Mouse (Mus musculus): ENCODE measurements around the gene Ccl11. TPM values are rescaled to one million over a fixed set of nuclear protein-coding genes. Genes with fewer than 3 reads are reported as not detected.

The Ccl11 gene
- not detected for polyA plus RNA-seq (2017; shearing (Covaris generic))

- ATAC-seq, result no peak
These were observed at the start of gene Ccl11 for GRCm38 (mm10) chr11:82057646-82058045. TSS of gene Ccl11 (plus strand) at chr11:82057823.

- no peak for ATAC-seq
These were observed 47.5 kb upstream of the Ccl11 start for GRCm38 (mm10) chr11:82010115-82010514.

DNA sequence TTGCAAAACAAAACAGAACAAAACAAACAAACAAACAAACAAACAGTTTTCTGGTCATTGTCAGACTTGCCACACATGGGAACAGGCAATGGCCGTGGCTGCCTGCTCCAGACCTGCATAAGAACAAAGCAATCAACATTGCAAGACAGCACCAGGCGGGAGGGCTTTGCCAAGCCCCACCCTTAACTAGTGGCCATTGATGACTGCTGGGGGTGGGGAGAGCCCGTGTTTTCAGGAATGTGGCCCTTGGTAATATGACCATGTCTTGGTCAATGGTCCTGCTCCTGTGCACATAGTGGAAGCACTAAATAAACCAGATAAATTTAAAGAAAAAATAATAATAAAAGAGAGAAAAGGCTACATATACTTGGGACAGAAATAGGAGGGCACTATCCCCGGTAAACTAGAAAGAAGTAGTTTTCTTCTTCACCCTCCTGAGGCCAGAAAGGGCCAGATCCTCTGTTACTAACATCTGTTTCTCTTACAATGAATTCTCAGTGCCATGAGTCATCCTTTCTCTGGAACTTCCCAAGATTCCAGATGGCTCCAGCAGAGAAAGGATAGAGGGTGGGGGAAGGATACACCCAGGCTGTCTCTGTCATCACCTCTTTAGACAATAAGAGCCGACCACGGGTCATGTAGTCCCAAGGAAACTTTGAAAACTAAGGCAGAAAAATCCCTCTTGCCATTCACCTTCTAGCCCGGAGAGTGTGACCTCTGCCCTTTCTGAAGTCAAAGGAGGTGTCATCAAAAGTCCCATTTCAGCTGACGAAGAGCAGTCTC lies 46.0 kb upstream of the Ccl11 start:
- ATAC-seq, result no peak

- ATAC-seq, result no peak
These were observed 43.9 kb upstream of the Ccl11 start for GRCm38 (mm10) chr11:82013756-82014155.

DNA sequence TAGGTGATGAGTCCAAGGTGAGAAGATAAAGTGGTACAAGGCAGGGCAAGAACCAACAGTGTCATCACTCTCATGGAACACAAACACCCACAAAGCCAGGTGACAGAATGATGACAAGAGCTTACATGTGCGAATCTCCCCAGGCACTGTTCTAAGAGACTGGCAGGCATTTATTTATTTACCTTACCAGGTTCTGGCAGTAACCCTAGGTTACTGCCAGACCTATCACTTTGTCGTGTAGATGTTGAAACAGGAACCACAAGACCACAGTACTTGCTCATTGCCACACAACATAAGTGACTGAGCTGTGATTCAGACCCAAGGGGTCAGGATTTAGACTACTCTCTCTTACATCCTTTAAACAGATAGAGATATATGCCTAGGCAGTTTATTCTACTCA lies 42.6 kb upstream of the Ccl11 start:
- ATAC-seq, result no peak

- ATAC-seq, result no peak
These were observed 41.3 kb upstream of the Ccl11 start for GRCm38 (mm10) chr11:82016181-82016780.

DNA sequence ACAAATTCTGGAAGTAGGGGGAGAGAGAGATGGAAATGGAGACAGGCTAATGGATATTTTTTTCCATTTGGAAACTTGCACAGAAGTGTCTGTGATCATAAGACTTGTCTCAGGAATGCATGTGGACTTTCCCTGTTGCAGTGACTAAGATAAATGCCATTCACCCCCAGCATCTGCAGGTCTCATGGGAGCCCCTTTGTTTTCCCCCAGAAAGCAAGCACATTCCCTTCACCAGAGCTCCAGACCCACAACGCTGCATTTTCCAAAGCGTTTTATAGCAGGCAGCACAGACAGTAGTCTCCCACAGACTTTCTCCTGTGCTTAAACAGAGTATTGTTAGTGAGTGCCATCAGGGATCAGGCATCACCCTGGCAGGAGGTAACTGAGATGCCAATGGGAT lies 38.2 kb upstream of the Ccl11 start:
- no peak for ATAC-seq

GRCm38 (mm10) chr11:82019793-82020192 lies 37.8 kb upstream of the Ccl11 start:
- ATAC-seq, result no peak

GRCm38 (mm10) chr11:82021406-82021805 lies 36.2 kb upstream of the Ccl11 start:
- ATAC-seq, result no peak

GRCm38 (mm10) chr11:82022504-82023056 lies 35.0 kb upstream of the Ccl11 start:
- ATAC-seq, result no peak

DNA sequence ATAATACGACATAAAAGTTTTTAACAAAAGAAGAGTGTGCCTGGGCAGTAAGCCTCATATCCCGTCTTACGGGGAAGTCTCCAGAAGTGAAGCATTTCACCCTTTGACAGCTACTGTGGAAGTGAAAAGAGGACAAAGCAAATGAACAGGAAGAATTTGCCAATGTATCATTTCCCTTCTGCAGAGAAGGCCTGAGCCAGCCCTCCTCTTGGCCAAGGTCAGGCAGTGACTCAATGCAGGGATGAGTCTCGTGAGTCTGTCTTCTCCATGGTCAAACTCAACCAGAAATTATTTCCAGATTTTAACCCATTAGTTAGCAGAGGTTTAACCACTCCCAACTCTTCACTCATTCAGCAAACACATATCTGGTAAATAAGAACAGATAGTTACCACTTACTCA lies 33.9 kb upstream of the Ccl11 start:
- no peak for ATAC-seq

DNA sequence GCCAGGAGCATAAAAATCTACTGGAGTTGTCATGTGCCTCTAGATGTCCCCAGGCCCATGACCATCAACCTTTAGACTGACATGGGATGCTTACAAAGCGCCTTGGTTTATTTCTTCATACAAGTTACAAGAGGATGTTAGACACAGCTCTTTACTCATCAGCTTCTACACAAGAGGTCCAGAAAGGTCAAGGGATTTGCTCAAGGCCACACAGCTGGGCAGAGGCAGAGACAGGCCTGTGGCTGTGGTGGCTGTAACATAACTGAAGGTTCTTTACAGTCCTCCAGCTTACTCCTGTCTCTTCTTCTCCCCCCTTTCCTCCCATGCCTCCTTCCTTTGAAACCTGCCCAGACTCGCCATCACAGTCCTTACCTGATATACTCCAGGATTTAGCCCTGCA lies 27.5 kb upstream of the Ccl11 start:
- ATAC-seq, result no peak

- ATAC-seq, result no peak
These were observed 25.5 kb upstream of the Ccl11 start for GRCm38 (mm10) chr11:82032136-82032535.

GRCm38 (mm10) chr11:82032678-82033344 lies 24.8 kb upstream of the Ccl11 start:
- no peak for ATAC-seq

DNA sequence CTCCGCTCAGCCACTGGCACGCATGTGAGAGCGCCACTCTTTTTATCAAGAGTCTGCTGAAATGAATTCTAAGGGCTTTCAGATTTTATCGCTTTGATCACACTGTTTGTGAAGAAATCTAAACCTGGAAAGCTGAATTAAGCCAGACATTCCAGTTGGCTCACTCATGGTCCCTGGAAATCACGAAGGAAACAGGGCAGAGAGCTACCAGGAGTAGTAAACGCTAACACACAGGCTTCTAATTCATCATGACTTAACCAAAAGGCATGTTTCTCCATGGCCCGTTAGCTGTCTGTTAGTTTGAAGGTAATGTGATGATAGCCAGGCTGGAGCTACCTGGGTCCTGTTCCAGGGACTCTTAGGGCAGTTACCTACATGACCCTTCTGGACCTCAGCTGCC lies 23.2 kb upstream of the Ccl11 start:
- ATAC-seq, result no peak

DNA sequence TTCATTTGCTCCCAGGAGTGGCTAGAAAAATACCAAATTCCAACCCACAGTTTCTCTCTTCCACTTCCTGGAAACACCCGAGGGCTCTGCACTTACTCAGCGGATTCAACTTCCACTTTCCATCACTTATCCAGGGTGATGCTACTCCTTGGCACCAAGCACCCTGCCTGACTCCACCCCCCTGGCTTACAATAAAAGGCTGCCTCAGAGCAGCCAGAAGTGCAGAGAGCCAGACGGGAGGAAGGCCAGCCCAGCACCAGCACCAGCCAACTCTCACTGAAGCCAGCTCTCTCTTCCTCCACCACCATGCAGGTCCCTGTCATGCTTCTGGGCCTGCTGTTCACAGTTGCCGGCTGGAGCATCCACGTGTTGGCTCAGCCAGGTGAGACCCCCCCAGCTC lies 22.3 kb upstream of the Ccl11 start, which contains the start of gene Ccl2:
Gene Ccl2 (plus strand): TSS at position 216 of the 400 bp plus-strand sequence.
- no peak for ATAC-seq

GRCm38 (mm10) chr11:82035857-82036256 lies 21.8 kb upstream of the Ccl11 start:
- no peak for ATAC-seq

DNA sequence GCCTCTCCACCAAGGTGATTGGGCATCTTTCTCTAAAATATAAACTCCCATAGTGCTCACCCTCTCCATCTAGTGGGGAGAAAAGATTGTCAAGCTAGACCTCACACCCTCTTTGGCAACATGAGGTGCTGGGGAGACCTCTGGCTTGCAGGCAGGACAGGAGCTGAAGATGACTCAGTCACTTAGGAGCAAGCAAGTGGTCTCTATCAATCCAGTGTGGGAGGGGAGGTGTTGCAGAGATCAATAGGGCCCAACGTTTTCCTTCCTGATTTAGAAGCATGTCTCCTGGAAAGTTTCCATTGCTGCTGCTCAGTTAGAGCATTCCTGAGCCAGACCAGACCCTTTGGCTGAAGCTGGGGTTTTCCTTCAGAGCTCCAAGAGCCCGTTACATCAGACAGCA lies 19.1 kb upstream of the Ccl11 start, which contains the start of gene Gm17268:
Gene Gm17268 (minus strand): TSS at position 28 of the 400 bp plus-strand sequence.
- ATAC-seq, result no peak

- ATAC-seq, result no peak
These were observed 18.4 kb upstream of the Ccl11 start for GRCm38 (mm10) chr11:82039132-82039660.

DNA sequence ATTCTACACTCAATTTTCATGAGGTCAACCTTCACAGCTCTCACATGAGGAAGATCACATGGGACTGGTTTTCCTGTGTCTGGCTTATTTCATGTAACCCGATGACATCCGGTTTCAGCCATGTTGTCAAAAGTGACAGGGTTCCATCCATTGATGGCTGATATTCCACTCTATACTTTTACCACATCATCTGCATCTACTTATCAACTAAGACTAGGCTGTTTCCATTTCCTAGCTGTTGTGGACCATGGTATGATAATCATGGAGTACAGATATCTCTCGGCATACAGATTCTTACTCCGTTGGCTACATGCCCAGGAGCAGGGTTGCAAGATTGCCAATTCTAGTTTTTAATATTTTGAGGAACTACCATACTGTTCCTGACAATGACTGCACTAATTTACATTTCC lies 15.9 kb upstream of the Ccl11 start:
- no peak for ATAC-seq

DNA sequence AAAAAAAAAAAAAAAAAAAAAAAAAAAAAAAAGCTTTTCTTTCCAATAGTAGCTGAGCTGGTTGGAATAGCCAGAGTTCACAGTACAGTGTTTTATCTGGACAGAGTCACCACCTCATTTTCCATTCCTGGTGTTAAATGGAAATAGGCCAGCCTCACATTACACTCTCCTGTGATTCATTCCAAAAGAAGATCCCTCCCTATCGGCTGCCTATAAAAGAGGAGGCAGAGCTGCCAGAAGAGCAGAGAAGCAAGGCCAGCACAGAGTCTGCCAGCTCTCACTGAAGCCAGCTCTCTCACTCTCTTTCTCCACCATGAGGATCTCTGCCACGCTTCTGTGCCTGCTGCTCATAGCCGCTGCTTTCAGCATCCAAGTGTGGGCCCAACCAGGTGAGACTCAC lies 12.2 kb upstream of the Ccl11 start, which contains the start of gene Ccl7:
Gene Ccl7 (plus strand): TSS at position 242 of the 400 bp plus-strand sequence.
- no peak for ATAC-seq

GRCm38 (mm10) chr11:82047746-82048415 lies 9.7 kb upstream of the Ccl11 start:
- ATAC-seq, result no peak

Measured in CD4-positive, CD25-positive, alpha-beta regulatory T cell, adult 4 months (primary cell).